Comparison of ENCODE assay signal across 10 mouse cellular contexts in the genomic region with DNA sequence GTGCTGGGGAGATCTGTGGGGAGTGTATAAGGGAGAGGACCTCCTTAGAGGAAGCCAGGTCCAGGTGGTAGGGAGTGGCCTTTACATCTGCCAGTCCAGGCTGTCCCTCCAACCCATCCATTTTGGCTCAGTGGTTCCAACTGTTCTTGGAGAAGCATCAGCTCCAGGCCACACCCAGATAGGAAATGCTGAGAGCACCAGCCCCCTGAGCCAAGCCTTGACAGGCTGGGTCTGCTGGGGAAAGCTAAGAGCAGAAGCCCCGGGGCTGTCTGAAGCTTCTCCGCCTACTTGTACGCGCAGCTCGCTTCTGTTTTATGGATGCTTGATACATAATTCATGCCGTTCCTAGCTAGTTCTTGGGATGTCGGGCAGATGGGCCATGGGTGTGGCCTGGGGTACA. TPM values are rescaled to one million over a fixed set of nuclear protein-coding genes. Genes with fewer than 3 reads are reported as not detected.
DNase-seq lines count a peak whose midpoint lies in the region; ATAC-seq and TF ChIP-seq lines count a peak whose summit lies in the region.
"Had no signal": no experiment of that assay in that cellular context is flagged by ENCODE, and none has a peak within 500 bp of the region (broad histone marks: within the 10 kb centered on the region; RNA-seq: fewer than 3 reads in every experiment).

No protein-coding gene starts in this region.

- intact Hi-C loops in left cerebral cortex, postnatal 36 days (cut with DNase I): no loop called here

- TF ChIP-seq CTCF in cortical plate, adult 2 months (IDR thresholded peaks at IDR 0.05; ENCODE audit: extremely low read depth, insufficient read depth, low read length): no peak
- TF ChIP-seq CTCF in thymus, adult 2 months (IDR thresholded peaks at IDR 0.05; ENCODE audit: borderline replicate concordance, control insufficient read depth, extremely low read depth, insufficient read depth, low read length, poor library complexity): no peak

- H3K4me3 ChIP-seq in heart, embryonic 11.5 days (ENCODE audit: low read depth, low read length): no peak overlapping the region
- H3K4me3 ChIP-seq in cortical plate, adult 2 months (ENCODE audit: insufficient read depth, low read length): no peak overlapping the region
- H3K4me3 ChIP-seq in thymus, adult 2 months (ENCODE audit: control insufficient read depth, insufficient read depth, low read length): no peak overlapping the region
- H3K4me3 ChIP-seq: heart, embryonic 15.5 days; lung, embryonic 15.5 days had no signal

- DNase-seq in heart, adult 9 months (ENCODE audit: low spot score in 2 of 2): peak; percentile 37 to 45
- peak; percentile 36 for DNase-seq in ZHBTc4 (ENCODE audit: low read depth, low spot score)
- DNase-seq in left cerebral cortex, postnatal 36 days (ENCODE audit: low spot score in 2 of 2): peak; percentile 54 to 75
- DNase-seq in kidney, adult 18-20 months: no peak
- no peak for DNase-seq in thymus, adult 2 months
- DNase-seq: adrenal gland, postnatal 25 days had no signal

- 84% methylated on average over 7 of the region's 7 CpGs for WGBS in heart, embryonic 11.5 days (ENCODE audit: insufficient replicate concordance)
- 91% methylated on average over 7 of the region's 7 CpGs for WGBS in thymus, adult 2 months

- no peak for ATAC-seq in heart, embryonic 11.5 days (replicated peaks; ENCODE audit: insufficient number of reproducible peaks, low FRiP score, low TSS enrichment)

- no peaks in the 10 kb centered on the region for H3K36me3 ChIP-seq in heart, embryonic 11.5 days (ENCODE audit: control insufficient read depth, insufficient read depth, low read length)
- H3K36me3 ChIP-seq in thymus, adult 2 months (ENCODE audit: control insufficient read depth, insufficient read depth, low read length): no peaks in the 10 kb centered on the region
- H3K36me3 ChIP-seq: heart, embryonic 15.5 days; lung, embryonic 15.5 days had no signal

- no peaks in the 10 kb centered on the region for H3K9me3 ChIP-seq in heart, embryonic 11.5 days (replicated peaks; ENCODE audit: control insufficient read depth, low read length)
- H3K9me3 ChIP-seq: heart, embryonic 15.5 days; lung, embryonic 15.5 days had no signal

- peaks cover 28% of the 10 kb centered on the region for H3K27me3 ChIP-seq in heart, embryonic 11.5 days (ENCODE audit: control insufficient read depth, insufficient read depth, low read length)
- no peaks in the 10 kb centered on the region for H3K27me3 ChIP-seq in thymus, adult 2 months (ENCODE audit: control insufficient read depth, insufficient read depth, low read length)
- H3K27me3 ChIP-seq: lung, embryonic 15.5 days had no signal

- H3K4me1 ChIP-seq in heart, embryonic 11.5 days (ENCODE audit: control insufficient read depth, insufficient read depth, low read length): peaks cover 41% of the 10 kb centered on the region
- peaks cover 40% of the 10 kb centered on the region for H3K4me1 ChIP-seq in cortical plate, adult 2 months (ENCODE audit: control insufficient read depth, insufficient read depth, low read length)
- H3K4me1 ChIP-seq in thymus, adult 2 months (replicated peaks; ENCODE audit: control insufficient read depth, insufficient read depth, low read length): peaks cover 22% of the 10 kb centered on the region

- no peak overlapping the region for H3K27ac ChIP-seq in heart, embryonic 11.5 days (ENCODE audit: low read depth, low read length)
- H3K27ac ChIP-seq in cortical plate, adult 2 months (ENCODE audit: insufficient read depth, low read length): peak overlapping the region; percentile 48
- H3K27ac ChIP-seq in thymus, adult 2 months (ENCODE audit: control insufficient read depth, insufficient read depth, low read length): no peak overlapping the region
- H3K27ac ChIP-seq: heart, embryonic 15.5 days; lung, embryonic 15.5 days had no signal

- H3K9ac ChIP-seq in heart, embryonic 11.5 days (ENCODE audit: low read depth, low read length): no peak overlapping the region
- H3K9ac ChIP-seq: heart, embryonic 15.5 days; lung, embryonic 15.5 days had no signal

- H3K4me2 ChIP-seq in heart, embryonic 11.5 days: no peak overlapping the region
- H3K4me2 ChIP-seq: heart, embryonic 15.5 days; lung, embryonic 15.5 days had no signal

- peak; percentile 24; the same call in 1 of the 2 replicates for TF ChIP-seq POLR2A in cortical plate, adult 2 months (IDR thresholded peaks at IDR 0.05; ENCODE audit: extremely low read depth, insufficient read depth, low read length)
- no peak for TF ChIP-seq POLR2A in thymus, adult 2 months (IDR thresholded peaks at IDR 0.05; ENCODE audit: control insufficient read depth, extremely low read depth, insufficient read depth, low read length, poor library complexity)

RNA-seq across cellular contexts. Expression of gene Bcr, which starts 39.9 kb away (rescaled TPM):
- 26.5 and 31.1 TPM in 2 replicates for polyA plus RNA-seq in heart, embryonic 11.5 days (2014; fragmentation: Nextera tagmentation; extraction: Ambion mirVana)
- 67.3 and 78.1 TPM in 2 replicates for polyA plus RNA-seq in cortical plate, adult 2 months (2012; rRNA removed)
- 100 to 1,000 TPM in 1 of 2 experiments, 10 to 100 TPM in 1; 89.8 to 116 TPM for total RNA-seq in left cerebral cortex, postnatal 36 days (2021)
- 20.8 and 22.7 TPM in 2 replicates for polyA plus RNA-seq in thymus, adult 2 months (2012; rRNA removed)

Comparison
In these comparisons a context has a peak if more than half of its experiments do, and no peak if none do; other contexts are left out.
1. DNase-seq: peak in heart, adult 9 months (2 of 2), ZHBTc4 (single experiment) and left cerebral cortex, postnatal 36 days (2 of 2); none in kidney, adult 18-20 months (single experiment) and thymus, adult 2 months (single experiment).